Mouse (Mus musculus) liver, embryonic 16.5 days (tissue): Measurements from ENCODE around the gene Ccdc93. TPM values are rescaled to one million over a fixed set of nuclear protein-coding genes. Genes with fewer than 3 reads are reported as not detected.

Source experiments
- ATAC-seq: fragments of 200-750 bp; cut with Nextera tagmentation; 2 replicates; pipeline ENCODE4 v1.8.0; 2017; ENCODE audit warnings: low read depth, mild to moderate bottlenecking, moderate number of reproducible peaks, moderate library complexity
- H3K27ac ChIP-seq: fragments of 300-500 bp; sonication (generic); 2 replicates; pipeline ENCODE4 v1.5.1; 2014; ENCODE audit warnings: mild to moderate bottlenecking, low read length
- H3K27me3 ChIP-seq: fragments of 300-500 bp; sonication (generic); 2 replicates; pipeline ENCODE4 v1.6.1; 2014; ENCODE audit warnings: low read depth, low read length, mixed read lengths; ENCODE audit not compliant: control insufficient read depth, insufficient read depth
- H3K36me3 ChIP-seq: fragments of 300-500 bp; sonication (generic); 2 replicates; pipeline ENCODE4 v1.6.1; 2014; ENCODE audit warnings: mild to moderate bottlenecking; ENCODE audit not compliant: control insufficient read depth, insufficient read depth
- H3K4me1 ChIP-seq: fragments of 300-500 bp; sonication (generic); 2 replicates; pipeline ENCODE4 v1.6.1; 2014; ENCODE audit warnings: low read depth, low read length, mixed read lengths; ENCODE audit not compliant: control insufficient read depth
- H3K4me2 ChIP-seq: fragments of 300-500 bp; sonication (generic); 2 replicates; pipeline ENCODE4 v1.6.1; 2014; ENCODE audit warnings: low read depth, low read length, mixed read lengths
- H3K4me3 ChIP-seq: fragments of 300-500 bp; sonication (generic); 2 replicates; pipeline ENCODE4 v1.5.1; 2014; ENCODE audit warnings: low read depth, mild to moderate bottlenecking, low read length
- H3K9ac ChIP-seq: fragments of 300-500 bp; sonication (generic); 2 replicates; pipeline ENCODE4 v1.6.1; 2014; ENCODE audit warnings: low read depth, low read length
- H3K9me3 ChIP-seq: fragments of 300-500 bp; sonication (generic); replicated peaks from 2 replicates; pipeline ENCODE4 v1.6.1; 2016; ENCODE audit warnings: low read length; ENCODE audit not compliant: control insufficient read depth
- WGBS: fragments of 180-500 bp; shearing (Covaris S2); extraction: QIAGEN DNeasy Blood & Tissue Kit; methylation state at CpG from one replicate; pipeline ENCODE4 v1.1.7; 2014; ENCODE audit not compliant: insufficient replicate concordance; 5-methylcytosine and 5-hydroxymethylcytosine counted together
- polyA plus RNA-seq: library from polyadenylated mRNA; unstranded; fragments of >200 nt; fragmentation: Nextera tagmentation; extraction: Ambion mirVana; gene quantifications from 2 replicates; pipeline ENCODE4 v1.2.1, GENCODE M21; 2015

Ccdc93 gene
- polyA plus RNA-seq, 1 experiment from 2014 or later: 3.6 TPM

- 36% methylated on average over 1 of the region's 1 CpGs for WGBS
Measured at GRCm38 (mm10) chr1:121518609-121519008, 87.8 kb downstream of the Ccdc93 start.

GRCm38 (mm10) chr1:121527061-121527460, 96.2 kb downstream of the Ccdc93 start:
- H3K27me3 ChIP-seq: peaks cover 18% of the 10 kb centered on the region
- H3K4me2 ChIP-seq: no peak overlapping the region
- WGBS: 44% methylated on average over 17 of the region's 17 CpGs
- no peak overlapping the region for H3K9ac ChIP-seq
- H3K4me3 ChIP-seq: no peak overlapping the region
- H3K27ac ChIP-seq: no peak overlapping the region
- no peak for ATAC-seq
- H3K36me3 ChIP-seq: no peaks in the 10 kb centered on the region
- no peaks in the 10 kb centered on the region for H3K4me1 ChIP-seq
- no peaks in the 10 kb centered on the region for H3K9me3 ChIP-seq

More at GRCm38 (mm10) chr1:121518609-121519008, 87.8 kb downstream of the Ccdc93 start:
- Histone ChIP-seq H3K4me1 (no peaks in the 10 kb centered on the region), H3K9me3 (no peaks in the 10 kb centered on the region), H3K9ac (no peak overlapping the region), H3K27me3 (no peaks in the 10 kb centered on the region), H3K36me3 (no peaks in the 10 kb centered on the region), H3K27ac (no peak overlapping the region), H3K4me2 (no peak overlapping the region), H3K4me3 (no peak overlapping the region)
- no peak for ATAC-seq

DNA sequence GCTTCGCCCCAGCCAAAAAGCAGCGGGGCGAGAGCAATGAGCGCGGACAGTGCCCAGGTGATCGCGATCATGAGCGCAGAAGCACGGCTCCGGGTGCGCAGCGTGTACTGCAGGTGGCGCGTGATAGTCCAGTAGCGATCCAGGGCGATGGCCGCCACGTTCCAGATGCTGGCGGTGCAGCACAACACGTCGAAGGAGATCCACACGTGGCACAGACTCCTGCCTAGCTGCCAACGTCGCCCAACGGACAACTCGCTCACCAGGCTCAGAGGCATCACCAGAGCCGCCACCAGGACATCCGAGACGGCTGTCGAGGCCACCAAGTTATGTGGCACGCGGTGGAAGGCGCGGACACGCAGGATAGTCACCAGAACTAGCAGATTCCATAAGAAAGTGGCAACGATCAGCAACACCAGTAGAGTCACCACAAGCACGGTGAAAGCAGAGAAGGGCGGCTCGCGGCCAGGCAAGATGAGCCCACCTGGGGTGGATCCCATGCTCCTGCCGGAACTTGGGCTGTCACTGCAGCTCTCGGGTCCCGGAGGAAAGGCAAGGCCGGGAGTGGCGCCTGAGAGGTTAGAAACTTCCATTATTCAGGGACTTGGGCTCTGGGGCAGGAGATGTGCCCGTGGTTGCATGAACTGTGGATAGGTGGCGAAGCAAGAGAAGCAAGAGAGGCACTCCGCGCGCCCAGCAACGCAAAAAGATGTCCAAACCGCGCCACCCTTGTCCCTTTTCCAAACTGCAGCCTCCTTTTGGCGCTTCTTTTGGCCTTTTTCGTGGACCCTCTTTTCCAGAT, 97.0 kb downstream of the Ccdc93 start:
- no peak overlapping the region for H3K4me3 ChIP-seq
- WGBS: 14% methylated on average over 55 of the region's 55 CpGs

GRCm38 (mm10) chr1:121528399-121528720, 97.5 kb downstream of the Ccdc93 start, which contains the start of gene Htr5b:
Gene Htr5b, minus strand, starts transcription at chr1:121528465.
- H3K9ac ChIP-seq: no peak within 1 kb of the TSS
- ATAC-seq: no peak
- H3K4me1 ChIP-seq: no peaks in the 10 kb centered on the region
- H3K27ac ChIP-seq: no peak within 1 kb of the TSS
- H3K27me3 ChIP-seq: peaks cover 18% of the 10 kb centered on the region
- H3K4me2 ChIP-seq: peak within 1 kb of the TSS; percentile 24
- H3K4me3 ChIP-seq: no peak within 1 kb of the TSS
- H3K9me3 ChIP-seq: no peaks in the 10 kb centered on the region
- no peaks in the 10 kb centered on the region for H3K36me3 ChIP-seq
- WGBS: 4% methylated on average over 11 of the region's 11 CpGs

More for the DNA sequence above, 97.0 kb downstream of the Ccdc93 start:
- H3K4me1 ChIP-seq: no peaks in the 10 kb centered on the region
- no peak overlapping the region for H3K27ac ChIP-seq
- H3K36me3 ChIP-seq: no peaks in the 10 kb centered on the region
- no peak overlapping the region for H3K9ac ChIP-seq
- H3K9me3 ChIP-seq: no peaks in the 10 kb centered on the region
- H3K4me2 ChIP-seq: peak overlapping the region; percentile 24
- H3K27me3 ChIP-seq: peaks cover 18% of the 10 kb centered on the region
- ATAC-seq: no peak

- H3K4me1 ChIP-seq: no peaks in the 10 kb centered on the region
- whole genome bisulfite sequencing: 60% methylated on average over 6 of the region's 6 CpGs
- H3K27ac ChIP-seq: no peak overlapping the region
- no peak overlapping the region for H3K4me3 ChIP-seq
- H3K9ac ChIP-seq: no peak overlapping the region
- no peaks in the 10 kb centered on the region for H3K36me3 ChIP-seq
- no peak overlapping the region for H3K4me2 ChIP-seq
- no peaks in the 10 kb centered on the region for H3K9me3 ChIP-seq
- peaks cover 18% of the 10 kb centered on the region for H3K27me3 ChIP-seq
- no peak for ATAC-seq
Measured at GRCm38 (mm10) chr1:121529286-121529685, 98.4 kb downstream of the Ccdc93 start.

GRCm38 (mm10) chr1:121531439-121531838, 100.6 kb downstream of the Ccdc93 start:
- 27% methylated on average over 7 of the region's 7 CpGs for WGBS
- no peak for ATAC-seq
- no peak overlapping the region for H3K9ac ChIP-seq
- no peaks in the 10 kb centered on the region for H3K36me3 ChIP-seq
- no peaks in the 10 kb centered on the region for H3K9me3 ChIP-seq
- no peaks in the 10 kb centered on the region for H3K4me1 ChIP-seq
- H3K4me3 ChIP-seq: no peak overlapping the region
- peaks cover 18% of the 10 kb centered on the region for H3K27me3 ChIP-seq
- no peak overlapping the region for H3K27ac ChIP-seq
- no peak overlapping the region for H3K4me2 ChIP-seq

DNA sequence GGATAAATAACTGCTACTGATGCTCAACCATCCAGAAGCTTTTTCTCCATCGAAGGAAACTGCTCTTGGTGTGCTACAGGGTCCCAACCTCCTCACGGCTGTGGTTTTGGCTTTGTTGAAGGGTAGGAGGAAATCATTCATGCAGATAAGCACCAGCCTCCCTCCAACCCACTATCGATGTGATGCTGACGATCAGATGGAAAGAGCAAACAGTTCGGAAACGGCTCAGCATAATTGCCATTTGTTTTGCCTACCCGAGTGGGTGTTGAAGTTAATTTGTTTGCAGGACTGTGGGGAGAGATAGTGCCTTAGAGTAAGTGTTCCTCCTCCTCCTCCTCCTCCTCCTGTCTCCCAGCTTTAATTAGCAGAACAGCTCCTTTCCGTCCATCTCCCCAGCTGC, 109.5 kb downstream of the Ccdc93 start:
- WGBS: 26% methylated on average over 8 of the region's 8 CpGs
- Histone ChIP-seq H3K4me3 (no peak overlapping the region), H3K4me2 (no peak overlapping the region), H3K36me3 (no peaks in the 10 kb centered on the region), H3K4me1 (no peaks in the 10 kb centered on the region), H3K27me3 (no peaks in the 10 kb centered on the region), H3K27ac (no peak overlapping the region), H3K9ac (no peak overlapping the region), H3K9me3 (no peaks in the 10 kb centered on the region)
- ATAC-seq: no peak

DNA sequence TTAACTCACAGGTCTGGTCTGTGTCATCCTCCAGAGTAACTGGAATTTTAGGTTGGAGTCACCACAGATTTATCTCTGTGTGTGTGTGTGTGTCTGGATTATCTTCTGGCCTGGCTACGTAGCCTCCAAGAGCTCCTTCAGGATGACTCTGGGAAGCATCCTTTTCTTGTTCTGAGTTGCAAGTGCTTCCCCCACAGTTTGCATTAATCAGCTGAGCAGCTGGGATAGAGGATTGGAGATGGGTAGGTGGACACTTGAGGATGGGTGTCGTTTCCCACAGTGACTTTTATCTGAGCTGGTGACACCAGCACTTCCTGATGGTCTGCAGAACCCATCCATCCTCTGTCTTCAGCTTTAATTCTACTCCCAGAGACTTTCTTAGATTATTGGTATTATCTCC, 116.0 kb downstream of the Ccdc93 start:
- Histone ChIP-seq H3K27ac (no peak overlapping the region), H3K9ac (no peak overlapping the region), H3K36me3 (no peaks in the 10 kb centered on the region), H3K4me2 (no peak overlapping the region), H3K9me3 (no peaks in the 10 kb centered on the region), H3K4me3 (no peak overlapping the region), H3K27me3 (no peaks in the 10 kb centered on the region), H3K4me1 (no peaks in the 10 kb centered on the region)
- WGBS: 42% methylated on average over 2 of the region's 2 CpGs
- ATAC-seq: no peak

DNA sequence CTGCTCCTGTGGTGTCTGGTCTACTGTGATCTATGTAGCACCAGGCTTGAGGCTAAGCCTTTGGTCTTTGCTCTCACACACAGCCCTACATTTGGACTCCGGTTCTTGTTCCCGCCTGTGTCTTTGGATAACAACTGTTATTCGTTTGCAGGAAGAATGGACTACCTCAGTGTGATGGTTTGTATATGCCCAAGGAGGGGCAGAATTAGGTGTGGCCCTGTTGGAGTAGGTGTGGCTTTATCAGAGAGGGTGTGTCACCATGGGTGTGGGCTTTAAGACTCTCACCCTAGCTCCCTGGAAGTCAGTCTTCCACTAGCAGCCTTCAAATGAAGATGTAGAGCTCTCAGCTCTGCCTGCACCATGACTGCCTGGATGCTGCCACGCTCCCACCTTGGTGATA, 117.8 kb downstream of the Ccdc93 start:
- H3K4me2 ChIP-seq: no peak overlapping the region
- no peak overlapping the region for H3K4me3 ChIP-seq
- no peak overlapping the region for H3K9ac ChIP-seq
- H3K36me3 ChIP-seq: peaks cover 7% of the 10 kb centered on the region
- H3K9me3 ChIP-seq: no peaks in the 10 kb centered on the region
- no peak for ATAC-seq
- no peaks in the 10 kb centered on the region for H3K4me1 ChIP-seq
- no peak overlapping the region for H3K27ac ChIP-seq
- no peaks in the 10 kb centered on the region for H3K27me3 ChIP-seq
- 72% methylated on average over 4 of the region's 4 CpGs for WGBS
